Mouse (Mus musculus): ENCODE measurements around the gene Sdc4. TPM values are rescaled to one million over a fixed set of nuclear protein-coding genes. Genes with fewer than 3 reads are reported as not detected.

Gene Sdc4
- polyA plus RNA-seq, 1 experiment from 2014 or later = 120 TPM

DNA sequence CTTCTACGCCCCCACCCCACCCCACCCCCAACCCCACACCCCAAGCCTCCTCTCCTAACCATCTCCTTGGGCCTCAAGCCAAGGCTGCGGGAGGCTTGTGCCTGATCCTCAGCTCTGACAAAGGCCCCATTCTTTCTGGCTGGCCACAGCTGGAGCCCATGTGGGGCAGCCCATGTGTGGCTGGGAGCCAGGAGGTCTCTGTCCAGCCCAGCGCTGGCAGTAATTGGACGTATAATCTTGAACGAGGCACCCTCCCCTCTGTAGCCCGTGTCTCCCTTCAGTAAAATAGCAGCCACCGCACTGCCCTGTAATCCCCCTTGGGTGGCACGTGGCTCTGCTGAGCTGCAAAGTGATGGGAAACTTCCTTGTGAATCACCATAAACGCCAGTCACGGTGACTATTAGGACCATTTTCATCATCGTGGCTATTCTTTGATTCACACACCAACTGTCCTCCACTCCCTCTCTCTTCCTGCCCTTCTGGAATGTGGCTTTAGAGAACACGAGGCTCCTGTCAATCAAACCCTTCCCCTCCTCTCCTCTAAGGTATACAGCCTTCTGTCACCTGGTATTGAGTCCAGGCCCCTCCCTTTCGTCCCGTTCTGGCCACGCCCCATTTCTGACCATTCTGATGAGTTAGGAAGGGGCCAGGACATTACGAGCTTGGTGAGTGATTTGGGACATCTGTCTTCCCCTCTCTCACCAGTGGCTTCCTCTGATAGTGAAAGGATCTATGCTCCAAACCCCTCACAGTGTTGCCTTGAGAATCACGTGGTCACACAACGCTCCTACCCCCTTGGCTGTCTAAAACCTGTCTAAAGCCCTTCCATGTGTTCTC is 57.5 kb downstream of the Sdc4 start:
- WGBS = 17% methylated on average over 18 of the region's 18 CpGs

GRCm38 (mm10) chr2:164383656-164384399 is 59.9 kb downstream of the Sdc4 start:
- no peak overlapping the region for H3K4me2 ChIP-seq (replicated peaks)
- no peak overlapping the region for H3K9ac ChIP-seq
- no peak overlapping the region for H3K27ac ChIP-seq
- no peaks in the 10 kb centered on the region for H3K36me3 ChIP-seq
- WGBS = 46% methylated on average over 11 of the region's 11 CpGs
- peaks cover 8% of the 10 kb centered on the region; the same call in 1 of the 2 replicates for H3K4me1 ChIP-seq (replicated peaks)
- peaks cover 12% of the 10 kb centered on the region; the same call in 1 of the 2 replicates for H3K27me3 ChIP-seq (replicated peaks)
- ATAC-seq = no peak
- no peak overlapping the region for H3K4me3 ChIP-seq (replicated peaks)
- no peaks in the 10 kb centered on the region for H3K9me3 ChIP-seq

More for the DNA sequence above, 57.5 kb downstream of the Sdc4 start:
- Histone ChIP-seq H3K9me3 (no peaks in the 10 kb centered on the region), H3K27ac (no peak overlapping the region), H3K4me3 (replicated peaks) (no peak overlapping the region), H3K36me3 (no peaks in the 10 kb centered on the region), H3K4me1 (replicated peaks) (peaks cover 10% of the 10 kb centered on the region), H3K27me3 (replicated peaks) (peaks cover 12% of the 10 kb centered on the region; the same call in 1 of the 2 replicates), H3K9ac (no peak overlapping the region), H3K4me2 (replicated peaks) (peak overlapping the region; percentile 39)
- ATAC-seq = peak; percentile 62

GRCm38 (mm10) chr2:164382971-164383370 is 60.7 kb downstream of the Sdc4 start:
- Histone ChIP-seq H3K9ac (no peak overlapping the region), H3K27ac (no peak overlapping the region), H3K9me3 (no peaks in the 10 kb centered on the region), H3K4me2 (replicated peaks) (no peak overlapping the region), H3K36me3 (no peaks in the 10 kb centered on the region), H3K27me3 (replicated peaks) (peaks cover 5% of the 10 kb centered on the region; the same call in 1 of the 2 replicates), H3K4me3 (replicated peaks) (no peak overlapping the region), H3K4me1 (replicated peaks) (peaks cover 8% of the 10 kb centered on the region; the same call in 1 of the 2 replicates)
- WGBS = 77% methylated on average over 3 of the region's 3 CpGs
- ATAC-seq = no peak

DNA sequence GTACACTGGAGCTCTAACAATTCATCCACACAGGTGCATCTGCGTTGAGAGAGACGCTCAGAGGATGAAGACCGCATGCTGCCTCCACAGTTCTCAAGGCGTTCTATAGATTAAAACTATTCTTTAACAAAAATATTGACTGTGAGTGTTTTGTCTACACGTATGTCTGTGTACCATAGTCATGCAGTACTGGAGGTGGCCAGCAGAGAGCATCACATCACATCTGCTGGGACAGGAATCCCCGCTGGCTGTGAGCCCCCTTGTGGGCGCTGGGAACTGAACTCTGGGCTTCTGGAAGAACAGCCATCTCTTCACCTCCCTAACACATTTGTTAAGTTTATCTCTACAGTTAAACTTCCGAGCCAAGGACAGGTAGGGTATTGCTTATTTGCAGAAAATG is 62.0 kb downstream of the Sdc4 start:
- H3K9me3 ChIP-seq = no peaks in the 10 kb centered on the region
- ATAC-seq = no peak
- H3K4me2 ChIP-seq (replicated peaks) = no peak overlapping the region
- H3K4me1 ChIP-seq (replicated peaks) = peaks cover 8% of the 10 kb centered on the region; the same call in 1 of the 2 replicates
- 77% methylated on average over 8 of the region's 8 CpGs for WGBS
- no peak overlapping the region for H3K27ac ChIP-seq
- H3K36me3 ChIP-seq = no peaks in the 10 kb centered on the region
- no peaks in the 10 kb centered on the region for H3K27me3 ChIP-seq (replicated peaks)
- no peak overlapping the region for H3K4me3 ChIP-seq (replicated peaks)
- no peak overlapping the region for H3K9ac ChIP-seq

GRCm38 (mm10) chr2:164377478-164378426 is 65.9 kb downstream of the Sdc4 start:
- Histone ChIP-seq H3K9ac (no peak overlapping the region), H3K9me3 (no peaks in the 10 kb centered on the region), H3K4me3 (replicated peaks) (no peak overlapping the region), H3K4me2 (replicated peaks) (no peak overlapping the region), H3K4me1 (replicated peaks) (no peaks in the 10 kb centered on the region), H3K36me3 (no peaks in the 10 kb centered on the region), H3K27me3 (replicated peaks) (no peaks in the 10 kb centered on the region), H3K27ac (no peak overlapping the region)
- ATAC-seq = no peak
- WGBS = 87% methylated on average over 15 of the region's 15 CpGs

Other genes with a start within 250 kb of the Sdc4 start
- not detected in 2 replicates for gene Wfdc15a, start 243.8 kb downstream of the Sdc4 start, polyA plus RNA-seq (2015; fragmentation: Nextera tagmentation; extraction: Ambion mirVana)
- gene Wfdc15b, start 222.2 kb downstream of the Sdc4 start, polyA plus RNA-seq (2015; fragmentation: Nextera tagmentation; extraction: Ambion mirVana) = 27.0 and 32.1 TPM in 2 replicates
- gene Svs2, start 205.4 kb downstream of the Sdc4 start, polyA plus RNA-seq (2015; fragmentation: Nextera tagmentation; extraction: Ambion mirVana) = not detected in 2 replicates
- not detected in 2 replicates for gene Svs3b, start 187.2 kb downstream of the Sdc4 start, polyA plus RNA-seq (2015; fragmentation: Nextera tagmentation; extraction: Ambion mirVana)
- not detected in 2 replicates for gene Svs4, start 165.4 kb downstream of the Sdc4 start, polyA plus RNA-seq (2015; fragmentation: Nextera tagmentation; extraction: Ambion mirVana)
- gene Svs3a, start 154.6 kb downstream of the Sdc4 start, polyA plus RNA-seq (2015; fragmentation: Nextera tagmentation; extraction: Ambion mirVana) = not detected in 2 replicates
- gene Svs6, start 127.1 kb downstream of the Sdc4 start, polyA plus RNA-seq (2015; fragmentation: Nextera tagmentation; extraction: Ambion mirVana) = not detected in 2 replicates
- not detected in 2 replicates for gene Svs5, start 111.1 kb downstream of the Sdc4 start, polyA plus RNA-seq (2015; fragmentation: Nextera tagmentation; extraction: Ambion mirVana)
- gene Slpi, start 54.8 kb downstream of the Sdc4 start, polyA plus RNA-seq (2015; fragmentation: Nextera tagmentation; extraction: Ambion mirVana) = 2.1 and 2.8 TPM in 2 replicates
- 16.1 and 40.7 TPM in 2 replicates for gene Rbpjl, start 40.7 kb downstream of the Sdc4 start, polyA plus RNA-seq (2015; fragmentation: Nextera tagmentation; extraction: Ambion mirVana)
- gene Matn4, start 38.7 kb downstream of the Sdc4 start, polyA plus RNA-seq (2015; fragmentation: Nextera tagmentation; extraction: Ambion mirVana) = 9.3 and 11.0 TPM in 2 replicates
- 51.1 and 61.9 TPM in 2 replicates for gene Sys1, start 13.1 kb upstream of the Sdc4 start, polyA plus RNA-seq (2015; fragmentation: Nextera tagmentation; extraction: Ambion mirVana)
- 9.4 and 18.5 TPM in 2 replicates for gene Gm20458, start 17.1 kb upstream of the Sdc4 start, polyA plus RNA-seq (2015; fragmentation: Nextera tagmentation; extraction: Ambion mirVana)
- not detected in 2 replicates for gene Trp53tg5, start 29.8 kb upstream of the Sdc4 start, polyA plus RNA-seq (2015; fragmentation: Nextera tagmentation; extraction: Ambion mirVana)
- gene Dbndd2, start 42.2 kb upstream of the Sdc4 start, polyA plus RNA-seq (2015; fragmentation: Nextera tagmentation; extraction: Ambion mirVana) = 4.7 and 14.8 TPM in 2 replicates
- gene Pigt, start 53.6 kb upstream of the Sdc4 start, polyA plus RNA-seq (2015; fragmentation: Nextera tagmentation; extraction: Ambion mirVana) = 62.7 and 65.7 TPM in 2 replicates
- 53.3 and 57.4 TPM in 2 replicates for gene Wfdc2, start 118.5 kb upstream of the Sdc4 start, polyA plus RNA-seq (2015; fragmentation: Nextera tagmentation; extraction: Ambion mirVana)
- gene Spint3, start 129.6 kb upstream of the Sdc4 start, polyA plus RNA-seq (2015; fragmentation: Nextera tagmentation; extraction: Ambion mirVana) = not detected in 2 replicates
- 0.85 and 1.7 TPM in 2 replicates for gene Wfdc6a, start 141.6 kb upstream of the Sdc4 start, polyA plus RNA-seq (2015; fragmentation: Nextera tagmentation; extraction: Ambion mirVana)
- not detected in 2 replicates for gene Eppin, start 149.7 kb upstream of the Sdc4 start, polyA plus RNA-seq (2015; fragmentation: Nextera tagmentation; extraction: Ambion mirVana)
- gene Wfdc6b, start 169.6 kb upstream of the Sdc4 start, polyA plus RNA-seq (2015; fragmentation: Nextera tagmentation; extraction: Ambion mirVana) = not detected in 2 replicates
- not detected in 2 replicates for gene Wfdc8, start 169.7 kb upstream of the Sdc4 start, polyA plus RNA-seq (2015; fragmentation: Nextera tagmentation; extraction: Ambion mirVana)
- not detected in 2 replicates for gene Wfdc16, start 194.9 kb upstream of the Sdc4 start, polyA plus RNA-seq (2015; fragmentation: Nextera tagmentation; extraction: Ambion mirVana)
- gene Wfdc10, start 212.2 kb upstream of the Sdc4 start, polyA plus RNA-seq (2015; fragmentation: Nextera tagmentation; extraction: Ambion mirVana) = 0.56 and 0.72 TPM in 2 replicates
- not detected in 2 replicates for gene Wfdc9, start 212.7 kb upstream of the Sdc4 start, polyA plus RNA-seq (2015; fragmentation: Nextera tagmentation; extraction: Ambion mirVana)
- not detected in 2 replicates for gene Wfdc11, start 230.2 kb upstream of the Sdc4 start, polyA plus RNA-seq (2015; fragmentation: Nextera tagmentation; extraction: Ambion mirVana)
- 0.18 and 0.30 TPM in 2 replicates for gene Wfdc13, start 241.2 kb upstream of the Sdc4 start, polyA plus RNA-seq (2015; fragmentation: Nextera tagmentation; extraction: Ambion mirVana)

Data from intestine, embryonic 15.5 days (tissue).